Mouse (Mus musculus): ENCODE results near the gene Lactb. TPM values are rescaled to one million over a fixed set of nuclear protein-coding genes. Genes with fewer than 3 reads are reported as not detected.
"Not testable (repeated sequence)": the region's sequence is repeated elsewhere in the genome, so short reads cannot be mapped to it uniquely, and the experiment has no call there.

Gene Lactb
- polyA plus RNA-seq, 1 experiment from 2014 or later: 9.7 TPM

GRCm38 (mm10) chr9:66917216-66917891 is 57.9 kb downstream of the Lactb start:
- no peaks in the 10 kb centered on the region for H3K27me3 ChIP-seq

GRCm38 (mm10) chr9:66915869-66916785 is 59.2 kb downstream of the Lactb start:
- WGBS: 87% methylated on average over 9 of the region's 9 CpGs
- no peak for ATAC-seq (replicated peaks)
- H3K27ac ChIP-seq (replicated peaks): no peak overlapping the region
- peaks cover 74% of the 10 kb centered on the region for H3K4me1 ChIP-seq
- H3K4me2 ChIP-seq (replicated peaks): no peak overlapping the region
- no peak overlapping the region for H3K9ac ChIP-seq (replicated peaks)
- no peaks in the 10 kb centered on the region for H3K27me3 ChIP-seq
- H3K9me3 ChIP-seq: no peaks in the 10 kb centered on the region
- H3K4me3 ChIP-seq: no peak overlapping the region
- no peaks in the 10 kb centered on the region for H3K36me3 ChIP-seq

More at GRCm38 (mm10) chr9:66917216-66917891, 57.9 kb downstream of the Lactb start:
- no peak overlapping the region for H3K4me2 ChIP-seq (replicated peaks)
- WGBS: 91% methylated on average over 8 of the region's 8 CpGs
- no peaks in the 10 kb centered on the region for H3K9me3 ChIP-seq
- no peak for ATAC-seq (replicated peaks)
- H3K36me3 ChIP-seq: no peaks in the 10 kb centered on the region
- no peak overlapping the region for H3K4me3 ChIP-seq
- H3K27ac ChIP-seq (replicated peaks): no peak overlapping the region
- H3K4me1 ChIP-seq: peaks cover 63% of the 10 kb centered on the region
- no peak overlapping the region for H3K9ac ChIP-seq (replicated peaks)

- Histone ChIP-seq H3K4me1 (peaks cover 71% of the 10 kb centered on the region), H3K4me3 (no peak overlapping the region), H3K27me3 (no peaks in the 10 kb centered on the region), H3K27ac (replicated peaks) (no peak overlapping the region), H3K9ac (replicated peaks) (no peak overlapping the region), H3K4me2 (replicated peaks) (no peak overlapping the region), H3K36me3 (no peaks in the 10 kb centered on the region), H3K9me3 (no peaks in the 10 kb centered on the region)
- 89% methylated on average over 5 of the region's 5 CpGs for WGBS
- ATAC-seq (replicated peaks): no peak
Measured at GRCm38 (mm10) chr9:66915401-66915800, 59.9 kb downstream of the Lactb start.

GRCm38 (mm10) chr9:66914540-66914939 is 60.7 kb downstream of the Lactb start:
- Histone ChIP-seq H3K36me3 (no peaks in the 10 kb centered on the region), H3K27ac (replicated peaks) (no peak overlapping the region), H3K4me3 (no peak overlapping the region), H3K4me1 (peaks cover 71% of the 10 kb centered on the region), H3K27me3 (no peaks in the 10 kb centered on the region), H3K9me3 (no peaks in the 10 kb centered on the region), H3K9ac (replicated peaks) (no peak overlapping the region), H3K4me2 (replicated peaks) (no peak overlapping the region)
- WGBS: 93% methylated on average over 3 of the region's 3 CpGs
- no peak for ATAC-seq (replicated peaks)

GRCm38 (mm10) chr9:66913254-66913934 is 61.9 kb downstream of the Lactb start:
- H3K9ac ChIP-seq (replicated peaks); H3K27me3 ChIP-seq; H3K9me3 ChIP-seq; ATAC-seq (replicated peaks); H3K4me3 ChIP-seq; H3K36me3 ChIP-seq; H3K4me2 ChIP-seq (replicated peaks): not testable (repeated sequence)
- peaks cover 65% of the 10 kb centered on the region for H3K4me1 ChIP-seq
- whole genome bisulfite sequencing: 98% methylated on average over 5 of the region's 5 CpGs
- peak overlapping the region; percentile 84 for H3K27ac ChIP-seq (replicated peaks)

DNA sequence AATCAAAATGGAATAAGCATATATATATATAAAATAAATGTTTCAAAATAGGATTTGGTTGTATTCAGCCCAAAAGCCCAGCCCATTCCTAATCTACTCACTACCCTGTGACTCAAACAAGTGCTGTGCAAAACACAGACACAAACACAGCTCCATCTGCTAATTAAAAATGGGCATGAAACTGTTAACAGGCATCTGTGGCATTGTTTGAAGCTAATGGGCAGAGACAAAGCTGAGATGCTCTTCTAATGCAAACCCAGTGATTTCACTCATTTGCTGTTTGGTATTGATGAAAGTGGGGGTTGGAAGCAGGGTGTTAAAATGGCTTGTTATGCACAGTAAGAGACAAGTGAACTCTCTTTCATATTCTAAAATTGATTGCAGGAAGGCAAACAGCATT is 63.0 kb downstream of the Lactb start:
- no peak overlapping the region for H3K9ac ChIP-seq (replicated peaks)
- peak overlapping the region; percentile 84 for H3K27ac ChIP-seq (replicated peaks)
- no peaks in the 10 kb centered on the region for H3K9me3 ChIP-seq
- peaks cover 55% of the 10 kb centered on the region for H3K4me1 ChIP-seq
- H3K27me3 ChIP-seq: no peaks in the 10 kb centered on the region
- H3K4me2 ChIP-seq (replicated peaks): no peak overlapping the region; the same call in 1 of the 2 replicates
- no peak overlapping the region for H3K4me3 ChIP-seq
- ATAC-seq (replicated peaks): peak; percentile 74
- no peaks in the 10 kb centered on the region for H3K36me3 ChIP-seq

DNA sequence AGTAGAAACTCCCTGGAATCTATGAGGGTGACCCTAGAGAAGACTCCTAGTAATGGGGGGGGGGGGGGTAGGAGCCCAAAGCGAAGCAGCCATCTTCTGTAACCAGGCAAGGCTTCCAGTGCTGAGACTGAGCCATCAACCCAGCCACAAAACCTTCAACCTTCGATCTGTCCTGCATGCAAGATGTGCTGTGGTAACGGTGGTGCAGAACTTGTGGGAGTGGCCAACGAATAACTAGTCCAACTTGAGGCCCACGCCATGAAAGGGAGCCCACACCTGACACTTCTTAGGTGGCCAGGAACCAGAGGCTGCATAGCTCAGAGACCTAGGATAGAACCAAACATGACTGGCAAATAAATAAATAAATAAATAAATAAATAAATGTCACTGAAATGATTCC is 64.6 kb downstream of the Lactb start:
- WGBS: 93% methylated on average over 5 of the region's 5 CpGs
- no peaks in the 10 kb centered on the region for H3K36me3 ChIP-seq
- peaks cover 47% of the 10 kb centered on the region for H3K4me1 ChIP-seq
- no peak overlapping the region for H3K27ac ChIP-seq (replicated peaks)
- H3K27me3 ChIP-seq: no peaks in the 10 kb centered on the region
- no peak overlapping the region for H3K4me2 ChIP-seq (replicated peaks)
- H3K4me3 ChIP-seq: no peak overlapping the region
- no peak for ATAC-seq (replicated peaks)
- H3K9me3 ChIP-seq: no peaks in the 10 kb centered on the region
- H3K9ac ChIP-seq (replicated peaks): no peak overlapping the region

DNA sequence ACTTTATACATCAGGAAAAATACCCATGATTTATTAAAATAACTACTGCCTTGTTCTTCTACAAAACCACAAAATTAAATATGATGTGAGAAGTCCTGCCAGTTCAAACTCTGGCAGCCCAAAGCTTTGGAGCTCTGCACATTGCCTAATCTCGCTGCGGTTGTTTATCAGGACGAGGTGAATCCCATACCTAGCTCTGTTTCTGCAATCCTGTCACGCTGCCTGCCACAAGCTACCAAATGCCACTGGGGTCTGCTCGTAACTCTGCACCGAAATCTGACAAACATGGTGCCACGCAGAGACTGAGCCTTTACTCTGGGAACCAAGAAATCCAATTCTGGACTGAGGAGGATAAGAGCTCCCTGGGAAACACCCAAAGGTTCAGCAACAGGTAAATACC is 65.4 kb downstream of the Lactb start:
- Histone ChIP-seq H3K4me1 (peaks cover 41% of the 10 kb centered on the region), H3K4me2 (replicated peaks) (no peak overlapping the region), H3K4me3 (no peak overlapping the region), H3K9me3 (no peaks in the 10 kb centered on the region), H3K27me3 (no peaks in the 10 kb centered on the region), H3K9ac (replicated peaks) (no peak overlapping the region), H3K27ac (replicated peaks) (no peak overlapping the region), H3K36me3 (no peaks in the 10 kb centered on the region)
- ATAC-seq (replicated peaks): no peak
- WGBS: 85% methylated on average over 7 of the region's 7 CpGs

- H3K4me2 ChIP-seq (replicated peaks): no peak overlapping the region
- H3K27ac ChIP-seq (replicated peaks): no peak overlapping the region
- H3K27me3 ChIP-seq: no peaks in the 10 kb centered on the region
- no peaks in the 10 kb centered on the region for H3K9me3 ChIP-seq
- no peaks in the 10 kb centered on the region for H3K36me3 ChIP-seq
- ATAC-seq (replicated peaks): no peak
- H3K4me1 ChIP-seq: peaks cover 37% of the 10 kb centered on the region
- H3K4me3 ChIP-seq: no peak overlapping the region
- WGBS: 87% methylated on average over 5 of the region's 5 CpGs
- no peak overlapping the region for H3K9ac ChIP-seq (replicated peaks)
Measured at GRCm38 (mm10) chr9:66907746-66908397, 67.4 kb downstream of the Lactb start.

GRCm38 (mm10) chr9:66907126-66907525 is 68.2 kb downstream of the Lactb start:
- Histone ChIP-seq H3K36me3 (no peaks in the 10 kb centered on the region), H3K27me3 (no peaks in the 10 kb centered on the region), H3K9me3 (no peaks in the 10 kb centered on the region), H3K9ac (replicated peaks) (no peak overlapping the region), H3K4me1 (peaks cover 34% of the 10 kb centered on the region), H3K4me2 (replicated peaks) (no peak overlapping the region), H3K27ac (replicated peaks) (no peak overlapping the region), H3K4me3 (no peak overlapping the region)
- no peak for ATAC-seq (replicated peaks)
- WGBS: 93% methylated on average over 8 of the region's 8 CpGs

DNA sequence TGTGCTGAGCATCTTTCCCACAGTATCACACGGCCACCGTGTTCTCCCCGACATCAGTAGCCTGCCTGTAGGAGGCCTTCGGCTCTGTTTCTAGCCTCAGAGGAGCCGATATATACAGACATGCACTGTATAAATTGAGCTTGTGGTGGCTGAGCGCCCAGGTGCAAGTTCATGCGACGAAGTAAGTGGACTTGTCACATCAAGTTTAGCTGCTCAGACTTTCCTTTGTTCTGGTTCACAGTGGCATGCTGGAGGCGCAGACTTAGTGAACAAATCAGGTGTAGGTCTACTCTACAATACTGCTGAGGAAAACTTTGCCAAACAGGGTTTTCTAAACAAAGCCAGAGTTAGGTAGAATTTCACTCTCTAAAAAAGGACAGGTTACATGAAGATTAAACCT is 69.3 kb downstream of the Lactb start:
- Histone ChIP-seq H3K36me3 (no peaks in the 10 kb centered on the region), H3K4me3 (no peak overlapping the region), H3K4me1 (peaks cover 24% of the 10 kb centered on the region), H3K27ac (replicated peaks) (no peak overlapping the region), H3K4me2 (replicated peaks) (no peak overlapping the region), H3K27me3 (no peaks in the 10 kb centered on the region), H3K9ac (replicated peaks) (no peak overlapping the region), H3K9me3 (no peaks in the 10 kb centered on the region)
- 53% methylated on average over 9 of the region's 9 CpGs for WGBS
- 0 out of 2 replicates have a peak, but pooled peaks have one; percentile 8 for ATAC-seq (replicated peaks)
